Mouse (Mus musculus) liver, postnatal 0 days (tissue): ENCODE results near the gene Rnf115. TPM values are rescaled to one million over a fixed set of nuclear protein-coding genes. Genes with fewer than 3 reads are reported as not detected.

Experiments used
- ATAC-seq: fragments of 200-750 bp; cut with Nextera tagmentation; 2 replicates; pipeline ENCODE4 v1.8.0; 2017; ENCODE audit warnings: mild to moderate bottlenecking, moderate library complexity
- DNase-seq: peaks from one replicate; pipeline ENCODE4 v3.0.0-alpha.2; 2016
- H3K27ac ChIP-seq: fragments of 300-500 bp; sonication (generic); 2 replicates; pipeline ENCODE4 v1.5.1; 2014; ENCODE audit warnings: antibody characterized with exemption, moderate library complexity, mild to moderate bottlenecking, low read depth
- H3K27me3 ChIP-seq: fragments of 300-500 bp; sonication (generic); 2 replicates; pipeline ENCODE4 v1.6.1; 2014; ENCODE audit warnings: low read length, control low read depth, mixed read lengths; ENCODE audit not compliant: insufficient read depth
- H3K36me3 ChIP-seq: fragments of 300-500 bp; sonication (generic); replicated peaks from 2 replicates; pipeline ENCODE4 v1.6.1; 2014; ENCODE audit warnings: mild to moderate bottlenecking, control low read depth, low read length, moderate library complexity, mixed read lengths; ENCODE audit not compliant: insufficient read depth
- H3K4me1 ChIP-seq: fragments of 300-500 bp; sonication (generic); 2 replicates; pipeline ENCODE4 v1.6.1; 2014; ENCODE audit warnings: antibody characterized with exemption, mild to moderate bottlenecking, control low read depth; ENCODE audit not compliant: insufficient read depth
- H3K4me2 ChIP-seq: fragments of 300-500 bp; sonication (generic); 2 replicates; pipeline ENCODE4 v1.6.1; 2014; ENCODE audit warnings: low read depth, mild to moderate bottlenecking, low read length, moderate library complexity, mixed read lengths
- H3K4me3 ChIP-seq: fragments of 300-500 bp; sonication (generic); 2 replicates; pipeline ENCODE4 v1.5.1; 2014; ENCODE audit warnings: low read depth, low read length
- H3K9ac ChIP-seq: fragments of 300-500 bp; sonication (generic); replicated peaks from 2 replicates; pipeline ENCODE4 v1.6.1; 2014; ENCODE audit warnings: mild to moderate bottlenecking, moderate library complexity
- H3K9me3 ChIP-seq: fragments of 300-500 bp; sonication (generic); 2 replicates; pipeline ENCODE4 v1.6.1; 2016; ENCODE audit warnings: mild to moderate bottlenecking, control low read depth, low read length, mixed read lengths
- CTCF ChIP-seq: sonication (generic); IDR thresholded peaks from 2 replicates; pipeline ENCODE4 v1.5.1; 2016; ENCODE audit warnings: antibody characterized with exemption, low read depth
- EP300 ChIP-seq: IDR thresholded peaks from 2 replicates; pipeline ENCODE4 v1.6.1; 2016; ENCODE audit warnings: antibody characterized with exemption, low read depth, mild to moderate bottlenecking
- WGBS: fragments of 180-500 bp; shearing (Covaris S2); extraction: QIAGEN DNeasy Blood & Tissue Kit; methylation state at CpG from one replicate; pipeline ENCODE4 v1.1.7; 2014; ENCODE audit not compliant: insufficient replicate concordance; 5-methylcytosine and 5-hydroxymethylcytosine counted together
- polyA plus RNA-seq: library from polyadenylated mRNA; unstranded; fragments of >200 nt; fragmentation: Nextera tagmentation; extraction: Ambion mirVana; gene quantifications from 2 replicates; pipeline ENCODE4 v1.2.1, GENCODE M21; 2015

The Rnf115 gene
- polyA plus RNA-seq, 1 experiment from 2014 or later, result 28.6 TPM

DNA sequence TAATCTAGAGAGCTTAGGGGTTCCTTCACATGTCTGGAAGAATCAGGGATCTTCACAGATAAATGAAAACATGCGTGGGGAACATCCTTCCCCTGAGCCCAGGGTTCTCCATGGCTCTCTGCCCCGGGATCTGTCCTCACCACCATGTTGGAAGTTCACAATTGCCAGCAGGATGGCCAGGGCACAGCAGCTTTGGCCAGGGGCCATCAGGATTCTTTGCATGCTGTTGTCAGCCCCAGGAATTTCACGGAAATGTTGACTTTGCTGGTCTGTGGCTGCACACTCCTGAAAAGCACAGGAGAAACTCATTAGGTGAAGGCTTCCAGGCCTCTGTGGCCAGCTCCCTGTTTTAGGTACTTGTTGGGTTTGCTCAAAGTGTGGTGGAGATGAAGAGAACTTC is 81.2 kb downstream of the Rnf115 start:
- no peaks in the 10 kb centered on the region for H3K9me3 ChIP-seq
- no peak overlapping the region for H3K27ac ChIP-seq
- DNase-seq, result peak; percentile 30
- no peak overlapping the region for H3K9ac ChIP-seq
- H3K4me3 ChIP-seq, result no peak overlapping the region
- H3K36me3 ChIP-seq, result no peaks in the 10 kb centered on the region
- TF ChIP-seq EP300 (no peak), CTCF (no peak)
- no peaks in the 10 kb centered on the region; the same call in 1 of the 2 replicates for H3K4me1 ChIP-seq
- no peaks in the 10 kb centered on the region for H3K27me3 ChIP-seq
- no peak for ATAC-seq
- H3K4me2 ChIP-seq, result no peak overlapping the region
- 69% methylated on average over 3 of the region's 3 CpGs for WGBS

DNA sequence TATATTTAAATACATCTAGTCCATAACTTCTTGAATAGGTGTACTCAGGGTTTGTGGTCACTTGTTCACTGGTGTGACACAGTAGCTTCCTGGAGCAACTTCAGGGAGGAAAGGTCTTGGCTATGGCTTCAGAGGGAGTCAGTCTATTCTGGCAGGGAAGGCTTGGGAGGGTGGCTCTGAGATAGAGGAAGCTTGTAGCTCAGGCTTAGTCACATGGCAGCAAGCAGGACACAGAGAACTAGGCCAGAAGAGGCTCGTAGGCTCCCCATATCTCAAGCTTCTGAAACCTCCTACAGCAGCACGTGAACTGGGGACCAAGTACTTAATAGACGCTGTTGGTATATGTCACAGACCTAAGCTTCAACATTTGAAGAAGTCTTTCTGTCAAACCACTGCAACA is 83.8 kb downstream of the Rnf115 start:
- Histone ChIP-seq H3K4me1 (peaks cover 3% of the 10 kb centered on the region; the same call in 1 of the 2 replicates), H3K27ac (no peak overlapping the region), H3K9ac (no peak overlapping the region), H3K9me3 (no peaks in the 10 kb centered on the region), H3K4me3 (no peak overlapping the region), H3K36me3 (no peaks in the 10 kb centered on the region), H3K4me2 (no peak overlapping the region), H3K27me3 (no peaks in the 10 kb centered on the region)
- no peak for DNase-seq
- 67% methylated on average over 3 of the region's 3 CpGs for WGBS
- TF ChIP-seq CTCF (no peak), EP300 (no peak)
- ATAC-seq, result no peak

DNA sequence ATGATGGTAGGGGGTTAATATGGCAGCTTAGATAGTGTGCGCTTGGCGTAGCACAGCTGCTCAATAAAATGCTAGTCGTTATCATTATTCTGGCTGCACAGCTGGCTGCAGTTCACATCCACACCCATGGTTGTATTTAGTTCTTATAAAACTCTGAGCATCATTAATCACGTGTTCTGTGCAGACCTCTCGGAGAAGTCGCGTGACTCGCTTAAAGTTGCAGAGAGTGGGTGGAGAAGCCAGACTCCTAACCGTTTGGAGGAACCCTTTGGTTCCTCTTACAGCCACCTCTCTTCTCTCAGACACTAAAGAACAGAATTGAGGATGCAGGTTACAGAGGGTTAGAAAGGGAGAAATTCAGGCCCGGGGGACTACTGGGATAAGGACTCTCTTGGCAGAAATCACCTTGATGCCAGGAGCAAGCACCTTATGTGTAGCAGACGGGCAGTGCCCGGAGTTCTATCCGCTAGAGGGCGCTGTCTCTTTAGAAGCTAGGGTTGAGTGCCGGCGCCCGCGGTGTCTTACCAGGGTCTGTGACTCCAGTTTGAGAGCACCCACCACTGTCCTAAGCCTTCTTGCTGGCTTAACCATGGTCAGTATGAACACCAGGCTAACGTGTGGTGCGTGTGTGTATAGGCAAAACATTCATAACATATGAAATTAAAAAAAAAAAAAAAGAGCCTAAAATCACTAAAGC is 85.1 kb downstream of the Rnf115 start:
- H3K9ac ChIP-seq, result no peak overlapping the region
- H3K36me3 ChIP-seq, result no peaks in the 10 kb centered on the region
- peaks cover 3% of the 10 kb centered on the region; the same call in 1 of the 2 replicates for H3K4me1 ChIP-seq
- no peaks in the 10 kb centered on the region for H3K9me3 ChIP-seq
- TF ChIP-seq CTCF, result peak; percentile 82
- no peak for TF ChIP-seq EP300
- DNase-seq (peak; percentile 86), ATAC-seq (peak; percentile 87)
- H3K4me3 ChIP-seq, result peak overlapping the region; percentile 24
- no peaks in the 10 kb centered on the region for H3K27me3 ChIP-seq
- H3K4me2 ChIP-seq, result peak overlapping the region; percentile 65
- 33% methylated on average over 20 of the region's 20 CpGs for WGBS
- H3K27ac ChIP-seq, result no peak overlapping the region

DNA sequence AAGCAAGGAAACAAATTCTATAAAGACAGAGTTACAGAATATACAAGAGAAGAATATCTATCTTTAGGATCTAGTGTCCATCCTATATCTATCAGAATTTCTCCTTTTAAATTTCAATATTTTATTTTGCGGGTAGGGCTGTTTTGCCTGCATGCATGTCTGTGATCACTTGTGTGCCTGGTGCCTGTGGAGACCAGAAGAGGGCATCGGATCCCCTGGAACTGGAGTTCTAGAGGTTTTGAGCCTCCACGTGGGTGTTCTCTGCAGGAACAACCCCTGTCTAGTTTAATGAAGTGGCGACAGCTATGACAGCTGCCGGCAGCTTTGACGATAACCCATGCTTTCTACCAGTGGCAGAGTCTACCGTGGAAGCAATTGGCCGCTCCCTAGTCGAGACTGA is 85.6 kb downstream of the Rnf115 start:
- no peak overlapping the region for H3K27ac ChIP-seq
- H3K36me3 ChIP-seq, result no peaks in the 10 kb centered on the region
- DNase-seq (peak; percentile 43), ATAC-seq (peak; percentile 85)
- H3K9ac ChIP-seq, result no peak overlapping the region
- no peak for TF ChIP-seq EP300
- TF ChIP-seq CTCF, result peak; percentile 52
- peaks cover 3% of the 10 kb centered on the region; the same call in 1 of the 2 replicates for H3K4me1 ChIP-seq
- 12% methylated on average over 9 of the region's 9 CpGs for WGBS
- H3K9me3 ChIP-seq, result no peaks in the 10 kb centered on the region
- H3K4me2 ChIP-seq, result peak overlapping the region; percentile 65
- peak overlapping the region; percentile 24 for H3K4me3 ChIP-seq
- no peaks in the 10 kb centered on the region for H3K27me3 ChIP-seq

DNA sequence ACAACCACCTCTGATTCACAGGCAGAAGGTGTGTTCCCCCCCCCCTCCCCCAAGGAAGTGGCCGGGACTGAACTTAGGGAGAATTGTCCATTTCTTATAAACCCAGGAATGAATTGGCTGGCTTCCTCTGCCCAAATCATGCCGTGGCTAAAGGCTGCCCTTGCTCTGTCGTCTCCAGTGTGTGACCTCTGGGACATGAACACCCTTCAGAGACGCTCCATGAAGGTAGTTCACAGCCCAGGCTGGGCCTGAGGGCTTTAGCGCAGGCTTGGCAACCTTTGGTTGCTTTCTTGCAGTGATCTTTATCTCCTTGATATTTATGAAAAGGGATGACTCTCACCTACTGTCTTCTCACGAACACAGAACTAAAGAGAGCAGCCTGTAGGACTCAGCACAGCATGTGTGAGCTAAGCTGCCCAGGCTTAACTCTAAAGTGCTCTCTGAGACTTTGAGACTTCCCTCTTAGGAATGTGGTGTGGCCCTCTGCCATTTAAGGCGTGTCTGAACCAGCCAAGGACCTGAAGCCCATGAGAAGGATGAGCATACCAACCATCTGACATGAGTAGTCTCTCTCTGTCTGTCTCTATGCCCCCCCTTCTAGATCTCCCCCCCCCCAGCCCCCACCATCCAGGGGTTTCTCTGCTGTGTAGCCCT is 86.3 kb downstream of the Rnf115 start:
- H3K27ac ChIP-seq, result no peak overlapping the region
- H3K4me3 ChIP-seq, result no peak overlapping the region
- H3K36me3 ChIP-seq, result no peaks in the 10 kb centered on the region
- 0 out of 2 replicates have a peak overlapping the region, but pooled peaks have one; percentile 65 for H3K4me2 ChIP-seq
- H3K9me3 ChIP-seq, result no peaks in the 10 kb centered on the region
- H3K9ac ChIP-seq, result no peak overlapping the region
- 50% methylated on average over 7 of the region's 7 CpGs for WGBS
- no peak for ATAC-seq
- DNase-seq, result no peak
- TF ChIP-seq CTCF (no peak), EP300 (no peak)
- peaks cover 3% of the 10 kb centered on the region; the same call in 1 of the 2 replicates for H3K4me1 ChIP-seq
- no peaks in the 10 kb centered on the region for H3K27me3 ChIP-seq

DNA sequence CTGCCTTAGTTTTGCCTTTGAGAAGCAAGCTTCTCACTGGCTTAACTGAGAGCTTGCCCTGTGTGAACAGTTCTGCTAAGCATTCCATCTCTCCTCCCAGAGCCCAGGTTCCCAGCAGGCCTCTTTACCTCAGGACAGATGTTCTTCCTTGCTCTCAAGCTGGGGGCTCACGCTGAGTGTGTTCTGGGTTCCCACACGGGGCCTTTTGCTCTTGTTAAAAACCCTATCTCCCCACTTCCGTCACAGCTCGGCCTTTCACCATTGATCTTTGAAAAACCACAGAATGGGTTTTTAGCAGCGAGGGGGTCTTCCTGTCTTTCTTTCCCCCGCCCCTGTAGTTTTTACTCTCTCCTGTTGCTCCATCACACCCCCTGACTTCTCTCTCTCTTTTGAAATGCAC is 86.9 kb downstream of the Rnf115 start:
- Histone ChIP-seq H3K36me3 (no peaks in the 10 kb centered on the region), H3K9me3 (no peaks in the 10 kb centered on the region), H3K27ac (no peak overlapping the region), H3K27me3 (no peaks in the 10 kb centered on the region), H3K4me2 (no peak overlapping the region), H3K9ac (no peak overlapping the region), H3K4me3 (no peak overlapping the region), H3K4me1 (0 out of 2 replicates have a peak, but pooled peaks cover 3% of the 10 kb centered on the region)
- no peak for DNase-seq
- 35% methylated on average over 6 of the region's 6 CpGs for WGBS
- TF ChIP-seq CTCF (no peak), EP300 (no peak)
- ATAC-seq, result no peak
